Mouse (Mus musculus): ENCODE data around the gene Crip3.

Gene Crip3

GRCm38 (mm10) chr17:46455110-46455691 is 26.5 kb downstream of the Crip3 start:
- DNase-seq (ENCODE audit: low spot score in 2 of 2): no peak

GRCm38 (mm10) chr17:46457791-46458190 is 29.1 kb downstream of the Crip3 start:
- peak in 1 of 2 experiments; percentile 30 for DNase-seq (ENCODE audit: low spot score in 2 of 2)

DNA sequence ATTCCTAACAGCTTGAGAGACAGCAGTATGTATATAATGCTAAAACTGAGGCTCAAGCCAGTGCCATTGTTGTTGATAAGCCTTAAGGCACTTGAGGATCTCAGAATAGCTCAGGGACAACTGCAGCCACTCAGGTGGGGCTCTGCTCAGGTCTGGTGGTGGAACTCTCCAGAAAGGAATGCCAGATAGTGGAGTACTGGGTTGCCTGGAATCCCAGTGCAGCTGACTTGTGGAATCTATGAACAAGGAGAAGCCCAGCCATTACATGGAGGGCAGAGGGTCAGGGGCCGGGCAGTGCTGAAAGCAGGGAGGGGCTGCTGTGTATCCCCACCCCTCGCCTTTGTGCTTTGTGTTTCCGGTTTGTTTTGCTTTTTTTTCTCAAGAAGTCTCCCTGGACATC is 29.7 kb downstream of the Crip3 start:
- no peak for DNase-seq (ENCODE audit: low spot score in 2 of 2)

GRCm38 (mm10) chr17:46460673-46461072 is 31.9 kb downstream of the Crip3 start:
- DNase-seq (ENCODE audit: low spot score in 2 of 2): no peak

GRCm38 (mm10) chr17:46461347-46461746 is 32.6 kb downstream of the Crip3 start:
- no peak for DNase-seq (ENCODE audit: low spot score in 2 of 2)

DNA sequence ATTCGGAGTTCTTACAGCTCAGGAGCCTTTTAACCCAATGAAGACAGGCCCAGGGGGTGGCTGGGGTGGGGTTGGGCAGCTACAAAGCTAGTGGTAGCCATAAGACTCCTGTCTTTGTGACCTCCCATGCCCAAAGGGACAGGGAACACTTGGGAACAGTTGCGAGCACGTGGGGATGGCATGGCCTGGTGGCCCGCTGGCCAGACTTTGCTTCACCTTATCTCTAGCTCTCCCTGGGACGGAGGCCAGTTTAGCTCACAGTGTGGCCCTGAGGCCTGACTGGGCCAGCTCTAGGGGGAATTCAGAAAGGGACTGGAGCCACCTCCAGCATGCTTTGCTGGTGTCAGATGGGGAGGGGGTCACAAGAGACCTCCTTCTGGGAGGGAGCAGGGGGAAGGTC is 33.5 kb downstream of the Crip3 start:
- DNase-seq (ENCODE audit: low spot score in 2 of 2): no peak

DNA sequence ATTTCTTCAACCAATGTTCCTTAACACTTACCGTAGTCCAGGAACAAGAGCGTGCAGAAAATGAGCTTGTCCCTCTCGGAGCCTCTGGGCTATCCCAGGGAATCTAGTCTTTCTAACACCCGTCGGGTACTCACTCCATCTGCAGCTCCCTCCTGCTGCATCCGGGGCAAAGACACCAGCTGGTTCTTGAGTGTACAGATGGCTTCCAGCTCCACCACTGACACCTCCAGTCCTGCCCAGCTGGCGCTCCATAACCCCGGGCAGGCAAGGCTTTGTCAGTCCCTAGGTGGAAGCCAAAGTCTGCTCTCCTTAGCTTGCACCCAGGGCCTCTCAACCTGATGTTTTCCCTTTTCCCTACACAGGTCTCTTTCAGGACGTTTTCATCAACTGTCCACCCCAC is 39.1 kb downstream of the Crip3 start:
- DNase-seq (ENCODE audit: low spot score in 2 of 2): peak in 1 of 2 experiments; percentile 22

GRCm38 (mm10) chr17:46476601-46477000 is 47.9 kb downstream of the Crip3 start:
- DNase-seq (ENCODE audit: low spot score in 2 of 2): no peak

DNA sequence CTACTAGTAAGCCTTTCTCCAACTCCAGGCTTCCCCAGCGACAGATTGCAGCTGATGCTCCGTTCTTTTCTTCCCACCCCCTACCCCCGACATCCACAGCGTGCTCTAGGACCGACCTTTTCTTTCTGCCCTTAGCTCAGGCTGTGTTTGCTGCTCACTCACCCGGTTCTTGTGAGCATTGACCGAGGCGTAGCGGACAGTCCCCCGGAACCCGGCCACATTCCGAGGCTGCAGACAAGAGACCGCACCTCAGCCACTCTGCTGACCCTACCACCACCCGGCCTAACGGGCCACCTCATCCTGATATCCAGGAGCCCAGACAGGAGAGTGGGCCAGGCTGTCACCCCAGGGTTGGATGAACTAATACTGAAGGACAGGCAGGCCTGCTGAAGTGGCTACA is 48.6 kb downstream of the Crip3 start:
- no peak for DNase-seq (ENCODE audit: low spot score in 2 of 2)
